Mouse (Mus musculus): ENCODE results near the gene Ankrd54. TPM values are rescaled to one million over a fixed set of nuclear protein-coding genes. Genes with fewer than 3 reads are reported as not detected.

Gene Ankrd54
- polyA plus RNA-seq, 1 experiment from 2014 or later = 50.2 TPM

GRCm38 (mm10) chr15:79005581-79005980, 57.1 kb downstream of the Ankrd54 start:
- no peak for ATAC-seq (ENCODE audit: low FRiP score, low TSS enrichment)
- DNase-seq = no peak
- Histone ChIP-seq H3K36me3 (ENCODE audit: control insufficient read depth, insufficient read depth, low read length) (peaks cover 62% of the 10 kb centered on the region), H3K9me3 (ENCODE audit: control insufficient read depth, low read length) (no peaks in the 10 kb centered on the region), H3K9ac (replicated peaks; ENCODE audit: low read length) (no peak overlapping the region), H3K27me3 (ENCODE audit: control insufficient read depth, insufficient read depth, low read length) (no peaks in the 10 kb centered on the region), H3K4me3 (replicated peaks; ENCODE audit: low read depth, low read length) (no peak overlapping the region), H3K4me1 (ENCODE audit: control insufficient read depth, insufficient read depth, low read length) (no peaks in the 10 kb centered on the region), H3K27ac (replicated peaks; ENCODE audit: low read depth, low read length) (no peak overlapping the region), H3K4me2 (ENCODE audit: low read length) (no peak overlapping the region)
- 90% methylated on average over 9 of the region's 9 CpGs for WGBS

Other genes starting within 250 kb of the Ankrd54 start
- gene Cdc42ep1, start 220.3 kb downstream of the Ankrd54 start, polyA plus RNA-seq (2014; fragmentation: Nextera tagmentation; extraction: Ambion mirVana) = 7.8 and 8.8 TPM in 2 replicates
- not detected in 2 replicates for gene Lgals2, start 207.4 kb downstream of the Ankrd54 start, polyA plus RNA-seq (2014; fragmentation: Nextera tagmentation; extraction: Ambion mirVana)
- 37.3 and 42.0 TPM in 2 replicates for gene Gga1, start 185.7 kb downstream of the Ankrd54 start, polyA plus RNA-seq (2014; fragmentation: Nextera tagmentation; extraction: Ambion mirVana)
- not detected in 2 replicates for gene Gm49510, start 163.2 kb downstream of the Ankrd54 start, polyA plus RNA-seq (2014; fragmentation: Nextera tagmentation; extraction: Ambion mirVana)
- 1.7 and 2.9 TPM in 2 replicates for gene Sh3bp1, start 163.1 kb downstream of the Ankrd54 start, polyA plus RNA-seq (2014; fragmentation: Nextera tagmentation; extraction: Ambion mirVana)
- 111 and 147 TPM in 2 replicates for gene Pdxp, start 149.0 kb downstream of the Ankrd54 start, polyA plus RNA-seq (2014; fragmentation: Nextera tagmentation; extraction: Ambion mirVana)
- 13.8 and 101 TPM in 2 replicates for gene Lgals1, start 136.2 kb downstream of the Ankrd54 start, polyA plus RNA-seq (2014; fragmentation: Nextera tagmentation; extraction: Ambion mirVana)
- 61.0 and 70.8 TPM in 2 replicates for gene Nol12, start 128.0 kb downstream of the Ankrd54 start, polyA plus RNA-seq (2014; fragmentation: Nextera tagmentation; extraction: Ambion mirVana)
- 42.5 and 46.5 TPM in 2 replicates for gene Triobp, start 115.2 kb downstream of the Ankrd54 start, polyA plus RNA-seq (2014; fragmentation: Nextera tagmentation; extraction: Ambion mirVana)
- gene H1f0, start 34.4 kb downstream of the Ankrd54 start, polyA plus RNA-seq (2014; fragmentation: Nextera tagmentation; extraction: Ambion mirVana) = 94.4 and 154 TPM in 2 replicates
- not detected in 2 replicates for gene Galr3, start 21.0 kb downstream of the Ankrd54 start, polyA plus RNA-seq (2014; fragmentation: Nextera tagmentation; extraction: Ambion mirVana)
- 141 and 182 TPM in 2 replicates for gene Eif3l, start 12.3 kb upstream of the Ankrd54 start, polyA plus RNA-seq (2014; fragmentation: Nextera tagmentation; extraction: Ambion mirVana)
- gene Micall1, start 46.0 kb upstream of the Ankrd54 start, polyA plus RNA-seq (2014; fragmentation: Nextera tagmentation; extraction: Ambion mirVana) = 11.8 and 11.9 TPM in 2 replicates
- 287 and 355 TPM in 2 replicates for gene Polr2f, start 78.1 kb upstream of the Ankrd54 start, polyA plus RNA-seq (2014; fragmentation: Nextera tagmentation; extraction: Ambion mirVana)
- gene 1700088E04Rik, start 78.4 kb upstream of the Ankrd54 start, polyA plus RNA-seq (2014; fragmentation: Nextera tagmentation; extraction: Ambion mirVana) = 14.0 and 17.3 TPM in 2 replicates
- gene Sox10, start 102.3 kb upstream of the Ankrd54 start, polyA plus RNA-seq (2014; fragmentation: Nextera tagmentation; extraction: Ambion mirVana) = 1.5 and 2.3 TPM in 2 replicates
- gene Pick1, start 166.3 kb upstream of the Ankrd54 start, polyA plus RNA-seq (2014; fragmentation: Nextera tagmentation; extraction: Ambion mirVana) = 47.7 and 74.3 TPM in 2 replicates
- gene Gm49486, start 166.5 kb upstream of the Ankrd54 start, polyA plus RNA-seq (2014; fragmentation: Nextera tagmentation; extraction: Ambion mirVana) = 1.6 TPM in 2 replicates
- 0.28 and 0.34 TPM in 2 replicates for gene Slc16a8, start 191.9 kb upstream of the Ankrd54 start, polyA plus RNA-seq (2014; fragmentation: Nextera tagmentation; extraction: Ambion mirVana)
- 1.9 and 2.0 TPM in 2 replicates for gene Baiap2l2, start 222.6 kb upstream of the Ankrd54 start, polyA plus RNA-seq (2014; fragmentation: Nextera tagmentation; extraction: Ambion mirVana)